Mouse (Mus musculus): ENCODE results near the gene Samd5. TPM values are rescaled to one million over a fixed set of nuclear protein-coding genes. Genes with fewer than 3 reads are reported as not detected.

Samd5 gene
- polyA plus RNA-seq, 1 experiment: 11.1 TPM

- DNase-seq (ENCODE audit: low read depth): peak; percentile 80
- TF ChIP-seq CTCF (IDR thresholded peaks at IDR 0.05; ENCODE audit: borderline replicate concordance, extremely low read depth, insufficient read depth, insufficient read length): no peak
Observed at GRCm38 (mm10) chr10:9679911-9680310, 4.9 kb upstream of the Samd5 start.

- TF ChIP-seq POLR2A (IDR thresholded peaks at IDR 0.05; ENCODE audit: borderline replicate concordance, extremely low read depth, insufficient read depth, insufficient read length, poor library complexity, severe bottlenecking) (no peak), CTCF (IDR thresholded peaks at IDR 0.05; ENCODE audit: borderline replicate concordance, extremely low read depth, insufficient read depth, insufficient read length) (no peak)
- peak; percentile 38 for DNase-seq (ENCODE audit: low read depth)
Observed at GRCm38 (mm10) chr10:9678071-9678470, 3.1 kb upstream of the Samd5 start.

DNA sequence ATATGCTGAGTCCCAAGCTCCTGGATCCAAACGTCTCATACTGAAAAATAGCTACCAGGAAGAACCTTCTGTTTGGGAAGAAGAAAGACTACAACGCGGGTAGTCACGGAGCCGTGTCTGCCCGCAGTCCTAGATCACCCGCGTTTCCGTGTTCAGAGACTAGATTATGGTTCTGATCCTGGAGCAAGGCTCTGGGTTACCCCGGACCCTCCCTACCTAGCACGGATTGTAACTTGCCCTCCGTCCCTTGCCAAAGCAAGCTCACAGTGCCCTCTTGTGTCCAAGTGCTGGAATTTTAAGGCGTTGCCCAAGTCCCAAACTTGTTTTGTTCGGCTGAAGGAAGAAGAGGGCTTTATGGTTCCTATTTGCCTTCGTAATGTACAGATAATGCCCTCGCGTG lies 1.9 kb upstream of the Samd5 start:
- peak; percentile 96 for DNase-seq (ENCODE audit: low read depth)

GRCm38 (mm10) chr10:9676418-9676786 lies 1.4 kb upstream of the Samd5 start:
- DNase-seq (ENCODE audit: low read depth): peak; percentile 22

More for the DNA sequence above, 1.9 kb upstream of the Samd5 start:
- TF ChIP-seq POLR2A (IDR thresholded peaks at IDR 0.05; ENCODE audit: borderline replicate concordance, extremely low read depth, insufficient read depth, insufficient read length, poor library complexity, severe bottlenecking) (no peak), CTCF (IDR thresholded peaks at IDR 0.05; ENCODE audit: borderline replicate concordance, extremely low read depth, insufficient read depth, insufficient read length) (peak; percentile 96)

DNA sequence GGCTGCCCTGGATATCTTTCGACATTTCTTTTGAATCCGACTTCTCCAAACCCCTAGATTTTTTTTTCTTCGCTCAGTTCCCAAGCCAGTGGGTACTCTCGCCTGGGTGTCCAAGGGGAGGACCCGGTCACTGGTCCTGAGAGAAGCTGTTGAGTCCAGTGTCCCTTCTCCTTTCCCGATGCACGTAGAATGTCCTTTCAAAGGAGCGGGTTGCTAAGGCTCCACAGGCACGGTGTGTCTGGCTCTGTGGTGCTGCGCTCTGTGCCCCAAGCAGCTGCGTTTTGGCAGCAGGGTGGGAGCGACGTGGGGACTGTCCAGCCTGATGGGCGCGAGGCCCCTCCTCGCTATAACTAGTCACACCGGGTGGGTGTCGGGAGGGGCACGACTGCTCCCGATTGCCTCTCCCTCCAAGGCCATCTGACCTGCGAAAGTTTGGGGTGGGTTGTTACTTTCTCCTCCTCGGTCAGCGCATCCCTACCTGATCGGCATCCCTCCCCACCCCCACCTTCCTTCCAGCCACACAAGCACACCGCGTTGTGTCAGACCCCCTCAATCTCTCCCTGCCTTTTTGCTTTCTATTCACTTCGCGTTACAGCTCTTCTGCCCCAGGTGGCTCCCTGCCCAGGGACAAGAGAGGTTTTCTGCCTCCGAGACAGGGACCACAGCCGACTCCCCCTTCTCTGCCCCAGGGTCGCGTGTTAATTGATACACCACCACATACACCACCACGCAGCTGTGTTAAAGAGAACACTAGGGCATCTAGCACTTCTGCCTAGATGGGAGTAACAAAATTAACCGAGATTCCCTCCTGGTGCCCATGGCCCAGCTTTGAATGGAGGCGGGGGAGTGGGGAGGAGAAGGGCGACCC lies 776 bp upstream of the Samd5 start:
- no peak for TF ChIP-seq CTCF (IDR thresholded peaks at IDR 0.05; ENCODE audit: borderline replicate concordance, extremely low read depth, insufficient read depth, insufficient read length)
- TF ChIP-seq POLR2A (IDR thresholded peaks at IDR 0.05; ENCODE audit: borderline replicate concordance, extremely low read depth, insufficient read depth, insufficient read length, poor library complexity, severe bottlenecking): no peak
- DNase-seq (ENCODE audit: low read depth): peak; percentile 63

More at GRCm38 (mm10) chr10:9676418-9676786, 1.4 kb upstream of the Samd5 start:
- no peak for TF ChIP-seq POLR2A (IDR thresholded peaks at IDR 0.05; ENCODE audit: borderline replicate concordance, extremely low read depth, insufficient read depth, insufficient read length, poor library complexity, severe bottlenecking)
- TF ChIP-seq CTCF (IDR thresholded peaks at IDR 0.05; ENCODE audit: borderline replicate concordance, extremely low read depth, insufficient read depth, insufficient read length): no peak

DNA sequence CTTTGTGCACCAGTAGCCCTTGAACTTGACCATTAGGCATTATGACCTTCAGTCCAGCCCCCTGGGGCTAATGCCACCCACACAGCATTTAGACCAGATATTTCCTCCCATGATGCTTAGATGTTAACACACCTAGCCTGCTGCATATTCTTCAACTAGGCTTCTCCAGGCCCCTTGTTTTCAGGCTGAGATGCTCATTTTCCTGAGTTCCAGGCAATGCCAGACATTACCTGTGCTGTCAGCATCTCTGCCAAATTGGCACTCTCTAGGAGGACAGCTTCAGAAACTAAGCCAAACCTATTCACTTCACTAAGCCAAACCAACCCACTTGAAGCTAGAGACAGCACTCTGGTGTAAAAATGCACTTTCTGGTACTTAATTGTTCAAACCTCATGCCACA lies 1.7 kb downstream of the Samd5 start:
- TF ChIP-seq CTCF (IDR thresholded peaks at IDR 0.05; ENCODE audit: borderline replicate concordance, extremely low read depth, insufficient read depth, insufficient read length): no peak
- no peak for TF ChIP-seq POLR2A (IDR thresholded peaks at IDR 0.05; ENCODE audit: borderline replicate concordance, extremely low read depth, insufficient read depth, insufficient read length, poor library complexity, severe bottlenecking)
- peak; percentile 27 for DNase-seq (ENCODE audit: low read depth)

GRCm38 (mm10) chr10:9672751-9673150 lies 2.3 kb downstream of the Samd5 start:
- no peak for DNase-seq (ENCODE audit: low read depth)
- TF ChIP-seq POLR2A (IDR thresholded peaks at IDR 0.05; ENCODE audit: borderline replicate concordance, extremely low read depth, insufficient read depth, insufficient read length, poor library complexity, severe bottlenecking) (no peak), CTCF (IDR thresholded peaks at IDR 0.05; ENCODE audit: borderline replicate concordance, extremely low read depth, insufficient read depth, insufficient read length) (no peak)

DNA sequence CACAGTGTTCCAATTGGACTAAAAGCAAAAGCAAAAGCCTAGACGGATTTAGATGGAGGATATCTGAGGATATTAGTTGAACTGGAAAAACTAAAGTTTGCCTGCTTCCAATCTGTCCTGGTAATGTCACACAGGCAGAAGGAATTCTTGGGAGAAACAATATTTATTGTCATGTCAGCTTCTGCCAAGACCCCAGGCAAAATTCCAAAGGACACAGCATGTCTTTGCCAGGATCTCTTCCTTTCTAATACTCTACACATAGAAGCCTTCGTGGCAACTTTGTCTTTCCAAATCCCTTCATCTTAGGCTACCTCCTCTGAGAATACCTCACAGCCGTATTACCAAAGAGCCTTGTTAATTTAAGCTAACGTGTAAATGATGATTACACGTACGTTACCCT lies 4.7 kb downstream of the Samd5 start:
- DNase-seq (ENCODE audit: low read depth): no peak
- TF ChIP-seq CTCF (IDR thresholded peaks at IDR 0.05; ENCODE audit: borderline replicate concordance, extremely low read depth, insufficient read depth, insufficient read length): no peak
- TF ChIP-seq POLR2A (IDR thresholded peaks at IDR 0.05; ENCODE audit: borderline replicate concordance, extremely low read depth, insufficient read depth, insufficient read length, poor library complexity, severe bottlenecking): no peak

DNA sequence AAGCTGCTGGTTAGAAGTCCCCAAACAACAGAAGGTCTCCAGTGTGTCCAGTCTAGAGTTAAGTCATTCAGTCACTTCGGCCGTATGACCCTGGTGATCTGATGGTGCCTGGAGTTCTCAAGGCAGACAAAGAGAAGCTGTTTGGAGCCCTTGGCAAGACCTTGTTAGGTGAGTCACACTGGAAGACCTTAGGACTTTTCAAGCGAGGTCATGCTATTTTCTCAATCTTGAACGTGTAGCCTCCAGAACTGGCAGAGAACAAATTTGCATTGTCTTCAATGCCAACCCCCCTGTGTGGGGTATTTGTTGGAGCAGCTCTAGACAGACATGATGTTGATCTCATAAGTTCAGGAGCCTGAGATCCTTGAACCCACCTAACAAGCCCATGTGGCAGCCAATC lies 6.2 kb downstream of the Samd5 start:
- DNase-seq (ENCODE audit: low read depth): no peak
- no peak for TF ChIP-seq POLR2A (IDR thresholded peaks at IDR 0.05; ENCODE audit: borderline replicate concordance, extremely low read depth, insufficient read depth, insufficient read length, poor library complexity, severe bottlenecking)
- TF ChIP-seq CTCF (IDR thresholded peaks at IDR 0.05; ENCODE audit: borderline replicate concordance, extremely low read depth, insufficient read depth, insufficient read length): no peak

GRCm38 (mm10) chr10:9652946-9653345 lies 22.1 kb downstream of the Samd5 start:
- TF ChIP-seq POLR2A (IDR thresholded peaks at IDR 0.05; ENCODE audit: borderline replicate concordance, extremely low read depth, insufficient read depth, insufficient read length, poor library complexity, severe bottlenecking): no peak
- TF ChIP-seq CTCF (IDR thresholded peaks at IDR 0.05; ENCODE audit: borderline replicate concordance, extremely low read depth, insufficient read depth, insufficient read length): no peak
- peak; percentile 62 for DNase-seq (ENCODE audit: low read depth)

GRCm38 (mm10) chr10:9650050-9650825 lies 24.8 kb downstream of the Samd5 start:
- TF ChIP-seq POLR2A (IDR thresholded peaks at IDR 0.05; ENCODE audit: borderline replicate concordance, extremely low read depth, insufficient read depth, insufficient read length, poor library complexity, severe bottlenecking) (no peak), CTCF (IDR thresholded peaks at IDR 0.05; ENCODE audit: borderline replicate concordance, extremely low read depth, insufficient read depth, insufficient read length) (no peak)
- DNase-seq (ENCODE audit: low read depth): peak; percentile 87

All from brain, embryonic 14.5 days (tissue).